Mouse (Mus musculus) layer of hippocampus, adult 2 months (tissue): ENCODE measurements around the gene Rnf187. TPM values are rescaled to one million over a fixed set of nuclear protein-coding genes. Genes with fewer than 3 reads are reported as not detected.
"Not testable (repeated sequence)": the region's sequence is repeated elsewhere in the genome, so short reads cannot be mapped to it uniquely, and the experiment has no call there.

Experiments used
- DNase-seq, 2 experiments: peaks; one replicate each; pipeline ENCODE4 v3.0.0; 2022; ENCODE audit warnings: low spot score in 2 of 2
- H3K27ac ChIP-seq: fragments of 200-600 bp; 2 replicates; pipeline ENCODE4 v1.8.1; 2022
- H3K4me3 ChIP-seq: fragments of 200-600 bp; 2 replicates; pipeline ENCODE4 v1.8.1; 2022; ENCODE audit warnings: mild to moderate bottlenecking
- CTCF ChIP-seq: fragments of 200-600 bp; conservative IDR thresholded peaks from 2 replicates; pipeline ENCODE4 v1.8.1; 2022; ENCODE audit warnings: antibody characterized with exemption, mild to moderate bottlenecking, moderate library complexity
- total RNA-seq, 2 experiments: library from RNA; stranded (reverse); gene quantifications; 2 replicates each; pipeline ENCODE4 v1.2.3; 2021

Gene Rnf187
- total RNA-seq, 2 experiments from 2014 or later = 462 to 508 TPM

DNA sequence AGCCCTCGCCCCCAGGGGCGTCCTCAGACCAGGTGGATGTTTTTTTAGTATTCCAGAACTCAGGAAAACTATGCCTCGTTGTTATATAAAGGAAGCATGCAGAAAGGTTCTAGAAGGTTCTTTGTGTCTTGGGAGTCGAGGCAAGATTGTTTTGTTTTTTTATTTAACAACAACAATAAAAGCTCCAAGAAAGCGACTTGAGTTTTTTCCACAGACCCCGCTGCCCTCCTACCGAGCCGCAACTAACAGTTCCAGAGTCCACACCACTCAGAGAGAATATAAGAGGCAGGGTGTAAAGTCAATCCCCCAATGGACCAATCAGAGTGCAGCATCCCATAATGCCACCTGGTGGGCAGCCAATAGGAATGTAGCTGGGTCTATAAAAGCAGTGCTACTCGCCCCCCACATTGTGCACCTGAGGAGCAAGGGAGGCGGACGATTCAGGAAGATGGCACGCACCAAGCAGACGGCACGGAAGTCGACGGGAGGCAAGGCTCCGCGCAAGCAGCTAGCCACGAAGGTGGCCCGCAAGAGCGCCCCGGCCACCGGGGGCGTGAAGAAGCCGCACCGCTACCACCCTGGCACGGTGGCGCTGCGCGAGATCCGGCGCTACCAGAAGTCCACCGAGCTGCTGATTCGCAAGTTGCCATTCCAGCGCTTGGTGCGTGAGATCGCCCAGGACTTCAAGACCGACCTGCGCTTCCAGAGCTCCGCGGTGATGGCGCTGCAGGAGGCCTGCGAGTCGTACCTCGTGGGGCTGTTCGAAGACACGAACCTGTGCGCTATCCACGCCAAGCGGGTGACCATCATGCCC, 22.9 kb upstream of the Rnf187 start:
- no peak for TF ChIP-seq CTCF
- Histone ChIP-seq H3K4me3 (no peak overlapping the region), H3K27ac (no peak overlapping the region)
- no peak for DNase-seq

DNA sequence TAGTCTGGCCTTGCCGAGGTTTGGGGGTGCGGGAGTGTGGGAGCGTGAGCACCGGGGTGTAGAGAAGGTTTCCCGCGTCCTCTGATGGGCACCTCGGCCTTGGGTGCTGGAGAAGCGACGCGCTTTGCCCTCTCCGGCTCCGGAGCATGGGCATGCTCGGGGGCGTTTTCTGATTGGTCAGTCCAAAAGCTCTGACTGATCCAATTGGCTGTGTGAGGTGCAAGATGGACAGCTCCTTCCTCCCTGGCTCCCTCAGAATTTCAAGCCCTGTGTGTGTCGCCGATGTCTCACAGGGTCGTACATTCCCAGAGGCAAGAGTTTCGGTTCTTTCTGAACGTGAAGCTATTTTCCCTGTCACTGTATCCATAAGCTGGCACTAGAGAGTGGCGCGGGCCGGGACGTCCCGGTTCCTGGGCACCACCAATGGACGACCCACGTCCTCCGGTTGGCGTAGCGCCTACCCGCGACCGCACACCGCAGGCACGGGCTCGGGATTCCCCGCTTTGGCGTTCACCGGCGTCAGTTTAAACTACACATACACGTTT, 21.3 kb upstream of the Rnf187 start:
- H3K4me3 ChIP-seq = peak overlapping the region; percentile 68
- peak; percentile 73 to 79 for DNase-seq
- H3K27ac ChIP-seq = peak overlapping the region; percentile 98
- TF ChIP-seq CTCF = peak; percentile 58

DNA sequence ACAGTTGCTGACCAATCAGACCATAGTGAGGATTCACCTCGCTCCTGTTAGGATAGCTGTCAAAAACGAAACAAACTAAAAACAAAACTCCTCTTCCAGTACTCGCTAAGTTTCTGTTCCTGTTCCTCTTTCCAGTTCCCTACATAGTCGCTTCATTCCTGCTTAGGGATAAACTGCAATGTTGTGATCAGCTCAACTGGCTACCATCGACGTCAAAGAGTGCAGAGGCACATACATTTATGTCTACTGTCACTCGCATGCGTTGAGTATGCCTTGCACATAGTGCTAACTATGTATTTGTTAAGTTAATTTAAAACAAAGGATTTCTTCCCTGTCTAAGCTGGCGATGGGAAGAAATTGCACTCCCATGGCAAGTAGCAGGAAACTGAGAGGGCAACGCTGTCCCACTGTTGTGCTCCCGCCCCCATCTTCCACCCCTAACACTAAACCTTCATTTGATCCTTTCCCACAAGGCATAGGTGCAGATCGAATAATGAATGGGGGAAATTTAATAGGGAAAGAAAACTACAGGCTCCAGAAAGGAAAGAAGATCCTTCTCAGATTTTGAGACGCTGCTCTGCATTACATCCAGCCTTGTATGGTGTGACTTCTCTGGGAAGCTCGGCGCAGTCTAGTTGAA, 20.6 kb upstream of the Rnf187 start:
- peak overlapping the region; percentile 68 for H3K4me3 ChIP-seq
- no peak for DNase-seq
- no peak for TF ChIP-seq CTCF
- peak overlapping the region; percentile 98 for H3K27ac ChIP-seq

DNA sequence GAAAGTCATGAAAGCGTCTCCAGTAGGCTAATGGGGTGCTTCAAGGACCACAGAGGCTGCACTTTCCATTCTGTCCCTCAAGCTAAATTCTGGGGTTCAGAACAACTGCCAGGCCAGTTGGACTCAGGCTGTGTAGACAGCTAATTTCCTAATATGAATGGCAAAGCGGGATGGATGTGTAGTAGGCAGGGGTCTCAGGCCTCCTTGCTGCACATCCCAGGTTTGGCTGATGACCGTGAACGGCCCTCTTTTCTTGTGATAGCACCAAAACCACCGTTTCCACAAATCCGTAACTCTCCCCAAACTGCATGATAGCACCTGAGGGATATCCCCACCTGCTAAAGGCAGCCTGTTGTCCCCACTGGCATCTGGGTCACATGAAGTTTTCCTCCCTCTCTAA, 19.8 kb upstream of the Rnf187 start:
- H3K4me3 ChIP-seq = peak overlapping the region; percentile 87; the same call in 1 of the 2 replicates
- H3K27ac ChIP-seq = peak overlapping the region; percentile 98; the same call in 1 of the 2 replicates
- DNase-seq = no peak
- no peak for TF ChIP-seq CTCF

DNA sequence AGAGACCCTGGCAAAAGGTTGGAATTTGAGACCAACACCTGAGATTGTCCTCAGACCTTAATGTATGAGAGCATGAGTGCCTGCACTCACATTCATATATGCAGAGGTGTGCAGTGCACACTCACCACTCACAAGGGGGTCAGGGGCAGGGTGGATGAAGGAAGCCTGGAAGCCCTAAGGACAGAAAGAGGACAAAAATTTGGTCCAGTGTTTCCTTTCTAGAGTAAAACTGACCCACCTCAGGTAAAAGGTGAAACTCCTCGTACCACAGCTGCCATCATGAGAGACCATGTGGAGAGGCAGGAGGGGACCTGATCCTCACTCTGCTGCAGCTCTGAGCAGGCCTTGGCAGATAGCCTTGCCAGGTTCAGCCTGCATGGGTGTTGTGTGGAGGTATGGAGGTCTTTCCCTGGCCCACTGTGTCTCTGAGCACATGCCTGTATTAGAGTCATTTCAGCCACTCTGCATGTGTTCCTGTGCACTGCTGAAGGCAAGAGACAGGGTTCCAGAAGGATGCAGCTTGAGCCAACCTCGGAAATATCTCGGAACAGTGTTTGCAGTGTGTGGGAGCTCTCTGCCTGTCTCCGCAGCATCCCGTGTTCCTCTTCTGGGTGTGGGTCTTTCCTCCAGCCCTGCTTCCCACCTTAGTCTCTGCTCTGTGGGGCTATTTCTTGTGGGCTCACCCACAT, 18.7 kb upstream of the Rnf187 start:
- DNase-seq = no peak
- peak overlapping the region; percentile 87 for H3K4me3 ChIP-seq
- peak overlapping the region; percentile 98 for H3K27ac ChIP-seq
- no peak for TF ChIP-seq CTCF

DNA sequence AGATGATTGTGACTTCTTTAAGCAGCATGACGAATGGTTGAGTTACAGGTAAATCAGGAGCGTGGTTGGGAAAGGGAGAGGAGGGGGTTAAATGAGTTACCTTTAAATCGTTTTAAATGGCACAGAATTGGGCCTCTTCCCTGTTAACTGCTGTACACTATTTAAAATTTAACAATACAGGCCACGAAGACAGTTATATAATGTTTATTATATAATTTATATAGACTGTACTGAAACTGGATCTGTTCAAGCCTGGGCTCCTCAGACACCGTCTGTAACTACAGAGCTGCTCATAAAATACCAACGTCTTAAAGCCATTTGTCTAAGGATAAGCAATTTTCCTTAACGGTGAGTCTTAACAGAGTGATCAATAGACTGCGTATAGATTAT, 17.1 kb upstream of the Rnf187 start:
- no peak for TF ChIP-seq CTCF
- Histone ChIP-seq H3K27ac (peak overlapping the region; percentile 98), H3K4me3 (peak overlapping the region; percentile 87)
- DNase-seq = no peak

DNA sequence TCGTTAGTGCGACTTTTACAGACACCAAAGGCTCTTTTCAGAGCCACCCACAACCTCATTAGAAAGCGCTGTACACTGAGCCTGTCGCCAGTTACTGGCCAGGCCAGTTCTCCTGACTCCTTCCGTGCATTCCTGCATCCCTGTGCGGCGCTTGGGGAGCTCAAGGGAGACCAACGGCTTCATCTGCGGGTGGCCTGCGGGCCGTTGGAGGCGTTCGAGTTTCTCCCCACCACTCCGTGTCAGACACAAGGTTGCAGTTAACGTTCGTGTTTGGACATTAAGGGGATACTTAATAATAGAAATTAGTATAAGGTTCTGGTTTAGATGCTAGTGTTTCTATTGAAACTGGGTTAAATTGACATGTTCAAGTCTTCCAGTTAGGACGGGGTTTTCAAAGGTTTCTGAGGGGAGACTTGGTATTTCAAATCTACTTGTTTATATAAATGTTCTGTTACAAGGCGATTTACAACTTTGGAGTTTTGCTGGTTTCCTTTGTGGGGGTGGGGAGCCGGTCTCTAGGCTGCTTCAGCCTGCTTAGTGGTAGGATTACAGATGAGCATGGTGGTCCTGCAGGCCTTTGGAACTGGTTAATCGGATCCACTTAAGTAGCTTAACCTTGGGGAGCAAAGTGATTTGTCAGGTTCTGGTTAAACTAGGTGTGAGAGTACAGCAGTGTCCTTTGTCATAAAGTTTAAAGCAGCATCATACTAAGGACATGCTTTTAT, 16.6 kb upstream of the Rnf187 start:
- no peak for DNase-seq
- Histone ChIP-seq H3K27ac (peak overlapping the region; percentile 98), H3K4me3 (peak overlapping the region; percentile 87)
- TF ChIP-seq CTCF = peak; percentile 24

DNA sequence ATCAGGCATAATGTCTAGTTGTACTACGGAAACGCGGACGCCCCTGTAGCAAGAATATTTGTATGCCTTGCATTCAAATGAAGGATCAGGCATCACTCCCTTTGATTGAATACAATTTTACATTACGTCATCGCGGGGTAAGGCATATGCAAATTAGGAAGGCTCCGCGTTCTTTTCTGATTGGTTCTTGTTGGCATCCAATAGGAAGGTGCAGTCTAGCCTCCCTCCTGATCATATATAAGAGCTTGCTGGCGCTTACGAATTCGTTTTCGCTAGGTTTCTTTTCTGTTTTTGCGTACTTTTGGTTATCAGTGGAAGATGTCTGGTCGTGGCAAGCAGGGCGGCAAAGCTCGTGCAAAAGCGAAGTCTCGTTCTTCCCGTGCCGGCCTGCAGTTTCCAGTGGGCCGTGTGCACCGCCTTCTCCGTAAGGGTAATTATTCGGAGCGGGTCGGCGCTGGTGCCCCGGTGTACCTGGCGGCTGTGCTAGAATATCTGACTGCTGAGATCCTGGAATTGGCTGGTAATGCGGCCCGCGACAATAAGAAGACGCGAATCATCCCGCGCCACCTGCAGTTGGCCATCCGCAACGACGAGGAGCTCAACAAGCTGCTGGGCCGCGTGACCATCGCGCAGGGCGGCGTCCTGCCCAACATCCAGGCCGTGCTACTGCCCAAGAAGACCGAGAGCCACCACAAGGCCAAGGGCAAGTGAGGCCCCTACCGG, 15.9 kb upstream of the Rnf187 start, which contains the start of the genes Hist3h2a and Trim17:
Gene Hist3h2a, plus strand, starts transcription at position 266 of the 723 bp plus-strand sequence.
Gene Trim17, plus strand, starts transcription at position 266 of the 723 bp plus-strand sequence.
- TF ChIP-seq CTCF = peak; percentile 80
- peak; percentile 86 to 98 for DNase-seq
- H3K4me3 ChIP-seq = peak within 1 kb of the TSS; percentile 87
- H3K27ac ChIP-seq = peak within 1 kb of the TSS; percentile 98

DNA sequence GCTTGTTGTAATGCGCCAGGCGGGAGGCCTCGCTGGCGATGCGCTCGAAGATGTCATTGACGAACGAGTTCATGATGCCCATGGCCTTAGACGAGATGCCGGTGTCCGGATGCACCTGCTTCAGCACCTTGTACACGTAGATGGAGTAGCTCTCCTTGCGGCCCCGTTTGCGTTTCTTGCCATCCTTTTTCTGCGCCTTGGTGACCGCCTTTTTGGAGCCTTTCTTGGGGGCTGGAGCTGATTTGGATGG, 15.4 kb upstream of the Rnf187 start:
- Histone ChIP-seq H3K27ac (peak overlapping the region; percentile 98), H3K4me3 (peak overlapping the region; percentile 87)
- DNase-seq = not testable (repeated sequence)

DNA sequence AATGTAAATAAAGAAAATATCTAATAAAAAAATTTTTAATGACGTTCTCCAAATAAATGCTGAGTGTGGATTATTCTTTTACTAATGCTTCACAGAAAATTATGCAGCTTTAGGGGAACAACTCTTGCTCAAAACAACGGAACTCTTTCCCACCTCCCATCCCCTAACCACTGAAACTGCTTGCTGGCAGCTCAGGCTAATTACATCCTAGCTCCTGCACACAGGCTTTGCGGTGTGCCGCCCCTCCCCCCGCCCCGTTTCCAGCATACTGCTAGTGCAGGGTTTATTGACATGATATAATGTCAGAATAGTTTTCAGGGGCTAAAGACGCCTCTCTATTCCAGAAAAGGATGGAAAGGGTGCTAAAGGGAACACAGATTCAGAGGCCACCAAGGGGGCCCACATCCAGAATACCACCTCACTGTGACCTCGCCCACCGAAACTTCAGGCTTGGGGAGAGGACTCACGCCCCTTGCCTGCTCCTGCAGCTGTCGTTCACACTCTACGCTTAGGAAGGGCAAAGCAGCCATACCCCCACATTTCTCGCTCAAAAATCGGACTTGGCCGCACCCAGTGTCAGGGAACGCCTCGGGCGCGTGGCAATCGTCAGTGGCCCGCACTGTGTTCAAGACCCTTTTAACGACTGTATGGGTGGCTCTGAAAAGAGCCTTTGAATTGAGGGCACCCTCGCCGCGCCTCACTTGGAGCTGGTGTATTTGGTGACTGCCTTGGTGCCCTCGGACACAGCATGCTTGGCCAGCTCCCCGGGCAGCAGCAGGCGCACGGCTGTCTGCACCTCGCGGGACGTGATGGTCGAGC, 14.8 kb upstream of the Rnf187 start:
- peak overlapping the region; percentile 98 for H3K27ac ChIP-seq
- H3K4me3 ChIP-seq = peak overlapping the region; percentile 87
- DNase-seq = no peak
- peak; percentile 37; the same call in 1 of the 2 replicates for TF ChIP-seq CTCF

DNA sequence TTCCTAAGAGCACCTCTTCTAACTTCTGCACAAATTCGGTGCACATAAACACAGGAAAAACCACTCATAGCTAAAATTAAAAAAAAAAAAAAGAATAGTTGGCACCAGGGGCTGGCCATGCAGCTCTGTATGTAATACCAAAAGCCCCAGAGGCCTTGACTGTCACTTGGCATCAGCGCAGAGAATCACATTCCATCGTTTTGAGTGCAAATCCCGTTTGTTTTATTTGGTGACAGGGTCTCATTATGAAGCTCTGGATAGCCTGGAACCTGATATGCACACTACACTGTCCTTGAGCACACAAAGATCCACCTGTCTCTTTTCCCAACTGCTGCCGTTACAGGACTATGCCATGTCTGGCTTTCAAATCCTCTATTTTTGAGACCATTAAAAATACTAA, 12.5 kb upstream of the Rnf187 start:
- DNase-seq = no peak
- Histone ChIP-seq H3K27ac (peak overlapping the region; percentile 98; the same call in 1 of the 2 replicates), H3K4me3 (no peak overlapping the region)
- no peak for TF ChIP-seq CTCF
